Mouse (Mus musculus) forebrain, embryonic 15.5 days (tissue): ENCODE measurements around the gene Gm43191. TPM values are rescaled to one million over a fixed set of nuclear protein-coding genes. Genes with fewer than 3 reads are reported as not detected.
"Not testable (repeated sequence)": the region's sequence is repeated elsewhere in the genome, so short reads cannot be mapped to it uniquely, and the experiment has no call there.

Experiments
- ATAC-seq: fragments of 200-750 bp; cut with Nextera tagmentation; replicated peaks from 2 replicates; pipeline ENCODE4 v1.8.0; 2017; ENCODE audit warnings: mild to moderate bottlenecking, moderate TSS enrichment, moderate library complexity
- H3K27ac ChIP-seq: fragments of 300-500 bp; sonication (generic); replicated peaks from 2 replicates; pipeline ENCODE4 v1.5.1; 2015; ENCODE audit warnings: mild to moderate bottlenecking, inconsistent platforms
- H3K27me3 ChIP-seq: fragments of 300-500 bp; sonication (generic); 2 replicates; pipeline ENCODE4 v1.6.1; 2015; ENCODE audit warnings: inconsistent platforms
- H3K36me3 ChIP-seq: fragments of 300-500 bp; sonication (generic); 2 replicates; pipeline ENCODE4 v1.6.1; 2015; ENCODE audit warnings: mild to moderate bottlenecking, inconsistent platforms
- H3K4me1 ChIP-seq: fragments of 300-500 bp; sonication (generic); 2 replicates; pipeline ENCODE4 v1.6.1; 2015; ENCODE audit warnings: inconsistent platforms
- H3K4me2 ChIP-seq: fragments of 300-500 bp; sonication (generic); replicated peaks from 2 replicates; pipeline ENCODE4 v1.6.1; 2015; ENCODE audit warnings: mild to moderate bottlenecking, inconsistent platforms
- H3K4me3 ChIP-seq: fragments of 300-500 bp; sonication (generic); 2 replicates; pipeline ENCODE4 v1.5.1; 2015; ENCODE audit warnings: mild to moderate bottlenecking, inconsistent platforms
- H3K9ac ChIP-seq: fragments of 300-500 bp; sonication (generic); replicated peaks from 2 replicates; pipeline ENCODE4 v1.6.1; 2015; ENCODE audit warnings: mild to moderate bottlenecking, inconsistent platforms
- H3K9me3 ChIP-seq: fragments of 300-500 bp; sonication (generic); 2 replicates; pipeline ENCODE4 v1.6.1; 2016; ENCODE audit warnings: inconsistent platforms
- WGBS: fragments of 180-500 bp; shearing (Covaris S2); methylation state at CpG from one replicate; pipeline ENCODE4 v1.1.7; 2015; ENCODE audit warnings: mixed read lengths; 5-methylcytosine and 5-hydroxymethylcytosine counted together
- polyA plus RNA-seq: library from polyadenylated mRNA; unstranded; fragments of >200 nt; fragmentation: Nextera tagmentation; extraction: Ambion mirVana; gene quantifications from 2 replicates; pipeline ENCODE4 v1.2.1, GENCODE M21; 2015

The Gm43191 gene
- polyA plus RNA-seq, 1 experiment from 2014 or later = 0.32 TPM

GRCm38 (mm10) chr3:116703835-116704234 lies 22.8 kb upstream of the Gm43191 start:
- Histone ChIP-seq H3K4me2 (no peak overlapping the region), H3K4me1 (no peaks in the 10 kb centered on the region), H3K27ac (no peak overlapping the region), H3K9ac (no peak overlapping the region), H3K27me3 (no peaks in the 10 kb centered on the region), H3K36me3 (no peaks in the 10 kb centered on the region), H3K4me3 (no peak overlapping the region), H3K9me3 (no peaks in the 10 kb centered on the region)
- ATAC-seq = no peak
- 96% methylated on average over 5 of the region's 5 CpGs for WGBS

GRCm38 (mm10) chr3:116702647-116703272 lies 21.7 kb upstream of the Gm43191 start:
- WGBS = 98% methylated on average over 1 of the region's 1 CpGs
- H3K4me2 ChIP-seq = no peak overlapping the region
- H3K4me1 ChIP-seq = no peaks in the 10 kb centered on the region
- H3K9me3 ChIP-seq = no peaks in the 10 kb centered on the region
- no peak overlapping the region for H3K4me3 ChIP-seq
- ATAC-seq = no peak
- H3K9ac ChIP-seq = no peak overlapping the region
- H3K27ac ChIP-seq = no peak overlapping the region
- H3K27me3 ChIP-seq = no peaks in the 10 kb centered on the region
- H3K36me3 ChIP-seq = no peaks in the 10 kb centered on the region

GRCm38 (mm10) chr3:116701601-116702000 lies 20.5 kb upstream of the Gm43191 start:
- Histone ChIP-seq H3K4me3 (no peak overlapping the region), H3K9me3 (no peaks in the 10 kb centered on the region), H3K27ac (no peak overlapping the region), H3K4me1 (no peaks in the 10 kb centered on the region), H3K9ac (no peak overlapping the region), H3K4me2 (no peak overlapping the region), H3K27me3 (no peaks in the 10 kb centered on the region), H3K36me3 (no peaks in the 10 kb centered on the region)
- no peak for ATAC-seq
- 96% methylated on average over 4 of the region's 4 CpGs for WGBS

- Histone ChIP-seq H3K27ac (no peak overlapping the region), H3K36me3 (no peaks in the 10 kb centered on the region), H3K4me2 (no peak overlapping the region), H3K9me3 (no peaks in the 10 kb centered on the region), H3K27me3 (no peaks in the 10 kb centered on the region), H3K4me1 (no peaks in the 10 kb centered on the region), H3K4me3 (no peak overlapping the region), H3K9ac (no peak overlapping the region)
- 45% methylated on average over 2 of the region's 2 CpGs for WGBS
- ATAC-seq = no peak
Measured at GRCm38 (mm10) chr3:116698786-116699185, 17.7 kb upstream of the Gm43191 start.

- 92% methylated on average over 2 of the region's 2 CpGs for WGBS
- H3K4me3 ChIP-seq = no peak overlapping the region
- no peak for ATAC-seq
Measured at GRCm38 (mm10) chr3:116695666-116695985, 14.6 kb upstream of the Gm43191 start.

GRCm38 (mm10) chr3:116694955-116695665 lies 14.1 kb upstream of the Gm43191 start:
- Histone ChIP-seq H3K4me3 (no peak overlapping the region), H3K27me3 (no peaks in the 10 kb centered on the region), H3K27ac (no peak overlapping the region), H3K9me3 (no peaks in the 10 kb centered on the region), H3K9ac (no peak overlapping the region), H3K36me3 (no peaks in the 10 kb centered on the region), H3K4me2 (no peak overlapping the region), H3K4me1 (no peaks in the 10 kb centered on the region)
- 86% methylated on average over 8 of the region's 8 CpGs for WGBS
- no peak for ATAC-seq

More at GRCm38 (mm10) chr3:116695666-116695985, 14.6 kb upstream of the Gm43191 start:
- H3K9ac ChIP-seq = no peak overlapping the region
- H3K36me3 ChIP-seq = no peaks in the 10 kb centered on the region
- H3K9me3 ChIP-seq = no peaks in the 10 kb centered on the region
- H3K4me1 ChIP-seq = no peaks in the 10 kb centered on the region
- H3K27me3 ChIP-seq = no peaks in the 10 kb centered on the region
- H3K27ac ChIP-seq = no peak overlapping the region
- H3K4me2 ChIP-seq = no peak overlapping the region

GRCm38 (mm10) chr3:116694312-116694711 lies 13.3 kb upstream of the Gm43191 start:
- WGBS = 62% methylated on average over 3 of the region's 3 CpGs
- Histone ChIP-seq H3K27me3 (no peaks in the 10 kb centered on the region), H3K27ac (no peak overlapping the region), H3K4me3 (no peak overlapping the region), H3K9me3 (no peaks in the 10 kb centered on the region), H3K4me2 (no peak overlapping the region), H3K4me1 (no peaks in the 10 kb centered on the region), H3K36me3 (no peaks in the 10 kb centered on the region), H3K9ac (no peak overlapping the region)
- no peak for ATAC-seq

GRCm38 (mm10) chr3:116664281-116664680 lies 16.8 kb downstream of the Gm43191 start:
- WGBS = 94% methylated on average over 9 of the region's 9 CpGs
- H3K9me3 ChIP-seq, H3K36me3 ChIP-seq, ATAC-seq, H3K27ac ChIP-seq, H3K27me3 ChIP-seq, H3K4me2 ChIP-seq, H3K4me3 ChIP-seq, H3K9ac ChIP-seq: not testable (repeated sequence)
- H3K4me1 ChIP-seq = peaks cover 26% of the 10 kb centered on the region

- H3K4me3 ChIP-seq = peak within 1 kb of the TSS; percentile 70
- WGBS = under 1% methylated on average over 39 of the region's 39 CpGs
- peaks cover 38% of the 10 kb centered on the region for H3K4me1 ChIP-seq
- peak within 1 kb of the TSS; percentile 73 for H3K9ac ChIP-seq
- peak within 1 kb of the TSS; percentile 89 for H3K27ac ChIP-seq
- no peaks in the 10 kb centered on the region for H3K36me3 ChIP-seq
- no peaks in the 10 kb centered on the region for H3K9me3 ChIP-seq
- H3K27me3 ChIP-seq = no peaks in the 10 kb centered on the region
- peak within 1 kb of the TSS; percentile 55 for H3K4me2 ChIP-seq
- peak; percentile 99 for ATAC-seq
Measured at GRCm38 (mm10) chr3:116662463-116662863, 18.6 kb downstream of the Gm43191 start, which contains the start of gene Mfsd14a. TSS of gene Mfsd14a (minus strand) at chr3:116662677.

- Histone ChIP-seq H3K9me3 (no peaks in the 10 kb centered on the region), H3K4me2 (peak overlapping the region; percentile 55), H3K27me3 (no peaks in the 10 kb centered on the region), H3K36me3 (no peaks in the 10 kb centered on the region), H3K9ac (peak overlapping the region; percentile 73), H3K4me3 (peak overlapping the region; percentile 70), H3K4me1 (peaks cover 43% of the 10 kb centered on the region), H3K27ac (peak overlapping the region; percentile 89)
- ATAC-seq = peak; percentile 90
- under 1% methylated on average over 58 of the region's 68 CpGs for WGBS
Measured at GRCm38 (mm10) chr3:116661870-116662414, 19.1 kb downstream of the Gm43191 start.

GRCm38 (mm10) chr3:116661288-116661869 lies 19.7 kb downstream of the Gm43191 start:
- Histone ChIP-seq H3K9ac (peak overlapping the region; percentile 73), H3K9me3 (no peaks in the 10 kb centered on the region), H3K27me3 (no peaks in the 10 kb centered on the region), H3K4me3 (peak overlapping the region; percentile 70), H3K4me1 (peaks cover 43% of the 10 kb centered on the region), H3K36me3 (no peaks in the 10 kb centered on the region), H3K4me2 (peak overlapping the region; percentile 55), H3K27ac (peak overlapping the region; percentile 89)
- no peak; the same call in 1 of the 2 replicates for ATAC-seq
- WGBS = 6% methylated on average over 16 of the region's 16 CpGs

- no peak overlapping the region for H3K4me3 ChIP-seq
- no peak overlapping the region for H3K9ac ChIP-seq
- WGBS = 79% methylated on average over 13 of the region's 13 CpGs
- ATAC-seq = no peak
- no peaks in the 10 kb centered on the region for H3K36me3 ChIP-seq
- peaks cover 43% of the 10 kb centered on the region for H3K4me1 ChIP-seq
- no peaks in the 10 kb centered on the region for H3K27me3 ChIP-seq
- H3K27ac ChIP-seq = no peak overlapping the region
- no peaks in the 10 kb centered on the region for H3K9me3 ChIP-seq
- peak overlapping the region; percentile 55; the same call in 1 of the 2 replicates for H3K4me2 ChIP-seq
Measured at GRCm38 (mm10) chr3:116659856-116660430, 21.1 kb downstream of the Gm43191 start.
